Comparison of ENCODE assay signal across 29 mouse cellular contexts in the genomic region with DNA sequence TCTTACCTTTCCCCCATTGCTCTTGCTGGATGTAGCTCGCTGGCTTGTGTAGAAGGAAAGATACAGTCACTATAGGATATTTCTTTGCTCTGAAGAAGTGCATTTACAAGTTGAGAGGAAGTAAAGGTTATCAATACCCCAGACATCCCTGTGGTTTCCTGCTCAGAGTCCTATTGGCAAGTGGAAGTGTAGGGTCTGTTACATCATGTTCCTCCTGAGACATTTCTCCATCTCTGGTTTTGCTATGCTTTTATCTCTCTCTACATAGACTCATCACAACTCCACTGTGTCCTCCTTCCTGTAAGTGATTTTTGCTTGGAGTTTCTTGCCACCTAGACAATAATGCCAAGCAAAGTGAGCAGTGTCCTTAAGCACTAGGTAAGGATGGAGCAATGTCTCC. TPM values are rescaled to one million over a fixed set of nuclear protein-coding genes. Genes with fewer than 3 reads are reported as not detected.
DNase-seq lines count a peak whose midpoint lies in the region; ATAC-seq and TF ChIP-seq lines count a peak whose summit lies in the region.
"Had no signal": no experiment of that assay in that cellular context is flagged by ENCODE, and none has a peak within 500 bp of the region (broad histone marks: within the 10 kb centered on the region; RNA-seq: fewer than 3 reads in every experiment).

No protein-coding gene starts in this region.

- peak; percentile 56; the same call in 1 of the 2 replicates for ATAC-seq in common myeloid progenitor, adult 5-6 weeks (replicated peaks; ENCODE audit: low read depth, poor library complexity, severe bottlenecking)
- peak; percentile 88 for ATAC-seq in granulocyte monocyte progenitor cell, adult 5-6 weeks (replicated peaks; ENCODE audit: poor library complexity, severe bottlenecking)
- peak; percentile 39 for ATAC-seq in megakaryocyte progenitor cell, adult 5-6 weeks (replicated peaks; ENCODE audit: poor library complexity)
- no peak for ATAC-seq in hindbrain, embryonic 12.5 days (ENCODE audit: low FRiP score)
- ATAC-seq: activated CD4-positive, CD25-positive, alpha-beta regulatory T cell, adult 4 months; CD4-positive, CD25-positive, alpha-beta regulatory T cell, adult 4 months; Patski had no signal

- H3K36me3 ChIP-seq in hindbrain, embryonic 12.5 days: no peaks in the 10 kb centered on the region
- no peaks in the 10 kb centered on the region for H3K36me3 ChIP-seq in thymus, adult 2 months (ENCODE audit: control insufficient read depth, insufficient read depth, low read length)
- H3K36me3 ChIP-seq: G1E had no signal

- H3K4me3 ChIP-seq in hindbrain, embryonic 12.5 days: no peak overlapping the region
- H3K4me3 ChIP-seq in thymus, adult 2 months (ENCODE audit: control insufficient read depth, insufficient read depth, low read length): no peak overlapping the region

- no peaks in the 10 kb centered on the region for H3K27me3 ChIP-seq in hindbrain, embryonic 12.5 days
- no peaks in the 10 kb centered on the region for H3K27me3 ChIP-seq in thymus, adult 2 months (ENCODE audit: control insufficient read depth, insufficient read depth, low read length)
- H3K27me3 ChIP-seq: Patski had no signal

- no peaks in the 10 kb centered on the region for H3K4me1 ChIP-seq in hindbrain, embryonic 12.5 days
- no peaks in the 10 kb centered on the region for H3K4me1 ChIP-seq in thymus, adult 2 months (replicated peaks; ENCODE audit: control insufficient read depth, insufficient read depth, low read length)

- DNase-seq in 416B (ENCODE audit: low read depth): peak; percentile 6
- no peak for DNase-seq in thymus, adult 2 months
- DNase-seq in gastrocnemius, adult 8-10 months (ENCODE audit: low spot score in 2 of 2): no peak
- DNase-seq in frontal cortex, postnatal 36 days (ENCODE audit: low spot score in 2 of 2): no peak
- DNase-seq: adrenal gland, adult 2 months; adrenal gland, adult 8-10 months; adrenal gland, postnatal 10 days; adrenal gland, postnatal 14 days; adrenal gland, postnatal 25 days; adrenal gland, postnatal 36 days; B cell, adult 2 months; cerebellum, adult 11 months; cerebellum, adult 11-12 months; cerebellum, adult 18-20 months had no signal

- no peak overlapping the region for H3K27ac ChIP-seq in hindbrain, embryonic 12.5 days
- no peak overlapping the region for H3K27ac ChIP-seq in thymus, adult 2 months (ENCODE audit: control insufficient read depth, insufficient read depth, low read length)

- TF ChIP-seq CTCF in thymus, adult 2 months (IDR thresholded peaks at IDR 0.05; ENCODE audit: borderline replicate concordance, control insufficient read depth, extremely low read depth, insufficient read depth, low read length, poor library complexity): no peak

- H3K9ac ChIP-seq in hindbrain, embryonic 12.5 days: no peak overlapping the region

- WGBS in hindbrain, embryonic 12.5 days: 47% methylated on average over 1 of the region's 1 CpGs
- 58% methylated on average over 1 of the region's 1 CpGs for WGBS in thymus, adult 2 months

- H3K4me2 ChIP-seq in hindbrain, embryonic 12.5 days (replicated peaks): no peak overlapping the region

- peaks cover 31% of the 10 kb centered on the region for H3K9me3 ChIP-seq in hindbrain, embryonic 12.5 days (replicated peaks)

- TF ChIP-seq POLR2A in thymus, adult 2 months (IDR thresholded peaks at IDR 0.05; ENCODE audit: control insufficient read depth, extremely low read depth, insufficient read depth, low read length, poor library complexity): no peak

RNA-seq across cellular contexts. Expression of gene Mrgpra1, which starts 35.7 kb away (rescaled TPM):
- not detected in 2 replicates for total RNA-seq in common myeloid progenitor, adult 5-6 weeks (2017)
- not detected in 2 replicates for total RNA-seq in granulocyte monocyte progenitor cell, adult 5-6 weeks (2014; fragmentation: Nextera tagmentation)
- not detected in 2 replicates for total RNA-seq in granulocyte monocyte progenitor cell, adult 5-6 weeks (2017)
- not detected in 2 replicates for total RNA-seq in megakaryocyte progenitor cell, adult 5-6 weeks (2015)
- not detected in 2 replicates for total RNA-seq in megakaryocyte progenitor cell, adult 5-6 weeks (2017)
- not detected in 2 replicates for polyA plus RNA-seq in hindbrain, embryonic 12.5 days (2016; fragmentation: Nextera tagmentation; extraction: Ambion mirVana)
- 0.15 and 0.22 TPM in 2 replicates for polyA plus RNA-seq in thymus, adult 2 months (2012; rRNA removed)
- not detected for total RNA-seq in gastrocnemius, adult 8-10 months (2022)
- total RNA-seq: adrenal gland, adult 18-20 months; adrenal gland, adult 2 months; adrenal gland, adult 8-10 months; adrenal gland, postnatal 10 days; adrenal gland, postnatal 14 days; adrenal gland, postnatal 25 days; adrenal gland, postnatal 36 days; adrenal gland, postnatal 4 days; CH12.LX; ES-E14; MEL had no signal
- polyA plus RNA-seq: activated CD4-positive, CD25-positive, alpha-beta regulatory T cell, adult 4 months; adrenal gland, adult 2 months; brain, embryonic 14.5 days; C2C12; CD4-positive, CD25-positive, alpha-beta regulatory T cell, adult 4 months; G1E; Patski had no signal
